Comparison of ENCODE assay signal across 13 mouse cellular contexts in the genomic region with DNA sequence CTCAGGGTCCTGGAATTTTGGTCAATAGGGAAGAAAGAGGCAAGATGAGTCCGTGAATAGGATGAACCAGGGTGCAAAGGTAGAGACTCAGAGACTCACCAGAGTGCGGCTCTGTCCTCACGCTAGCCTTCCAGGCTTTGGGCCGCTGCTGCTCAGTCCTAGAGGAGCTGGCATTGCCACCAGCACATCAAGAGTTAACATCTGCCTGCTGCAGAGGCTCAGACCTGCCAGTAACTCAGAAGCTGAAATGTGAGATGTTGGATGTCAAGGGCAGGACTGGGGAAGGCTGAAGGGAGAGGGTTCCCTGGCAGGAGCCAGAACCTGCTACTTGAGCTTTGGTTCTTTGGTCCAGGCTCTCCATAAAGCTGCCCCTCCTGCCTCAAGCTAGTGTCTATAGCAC. TPM values are rescaled to one million over a fixed set of nuclear protein-coding genes. Genes with fewer than 3 reads are reported as not detected.
DNase-seq lines count a peak whose midpoint lies in the region; ATAC-seq and TF ChIP-seq lines count a peak whose summit lies in the region.
"Had no signal": no experiment of that assay in that cellular context is flagged by ENCODE, and none has a peak within 500 bp of the region (broad histone marks: within the 10 kb centered on the region; RNA-seq: fewer than 3 reads in every experiment).

No protein-coding gene starts in this region.

- H3K4me2 ChIP-seq in hindbrain, postnatal 0 days (ENCODE audit: low read depth, low read length): no peak overlapping the region
- no peak overlapping the region for H3K4me2 ChIP-seq in limb, embryonic 11.5 days (ENCODE audit: low read depth, severe bottlenecking)
- H3K4me2 ChIP-seq: hindbrain, embryonic 12.5 days; midbrain, embryonic 12.5 days had no signal

- TF ChIP-seq CTCF in hindbrain, postnatal 0 days (IDR thresholded peaks at IDR 0.05; ENCODE audit: low read depth): no peak

- no peaks in the 10 kb centered on the region for H3K27me3 ChIP-seq in hindbrain, embryonic 10.5 days (ENCODE audit: insufficient read depth, poor library complexity, severe bottlenecking)
- no peaks in the 10 kb centered on the region for H3K27me3 ChIP-seq in hindbrain, postnatal 0 days (ENCODE audit: insufficient read depth, low read length)
- no peaks in the 10 kb centered on the region for H3K27me3 ChIP-seq in limb, embryonic 11.5 days (ENCODE audit: control insufficient read depth, insufficient read depth, low read length)
- H3K27me3 ChIP-seq: hindbrain, embryonic 12.5 days; midbrain, embryonic 12.5 days had no signal

- 0 out of 2 replicates have a peak overlapping the region, but pooled peaks have one; percentile 6 for H3K27ac ChIP-seq in hindbrain, embryonic 10.5 days
- no peak overlapping the region for H3K27ac ChIP-seq in hindbrain, postnatal 0 days
- H3K27ac ChIP-seq in limb, embryonic 11.5 days (replicated peaks; ENCODE audit: low read depth, low read length): no peak overlapping the region
- H3K27ac ChIP-seq: hindbrain, embryonic 12.5 days; midbrain, embryonic 12.5 days had no signal

- 61% methylated on average over 4 of the region's 4 CpGs for WGBS in hindbrain, embryonic 10.5 days
- 37% methylated on average over 4 of the region's 4 CpGs for WGBS in hindbrain, postnatal 0 days
- WGBS in limb, embryonic 11.5 days: 47% methylated on average over 4 of the region's 4 CpGs

- H3K36me3 ChIP-seq in hindbrain, embryonic 10.5 days: no peaks in the 10 kb centered on the region
- no peaks in the 10 kb centered on the region for H3K36me3 ChIP-seq in hindbrain, postnatal 0 days (ENCODE audit: insufficient read depth, low read length)
- no peaks in the 10 kb centered on the region for H3K36me3 ChIP-seq in limb, embryonic 11.5 days (ENCODE audit: control insufficient read depth, insufficient read depth, low read length)
- H3K36me3 ChIP-seq: hindbrain, embryonic 12.5 days; midbrain, embryonic 12.5 days had no signal

- no peak overlapping the region for H3K4me3 ChIP-seq in hindbrain, embryonic 10.5 days
- H3K4me3 ChIP-seq in hindbrain, postnatal 0 days (ENCODE audit: low read length): no peak overlapping the region
- no peak overlapping the region for H3K4me3 ChIP-seq in limb, embryonic 11.5 days (ENCODE audit: low read depth, low read length)
- H3K4me3 ChIP-seq: hindbrain, embryonic 12.5 days; midbrain, embryonic 12.5 days had no signal

- no peak overlapping the region for H3K9ac ChIP-seq in hindbrain, postnatal 0 days (replicated peaks; ENCODE audit: low read length)
- H3K9ac ChIP-seq in limb, embryonic 11.5 days (ENCODE audit: low read length): no peak overlapping the region
- H3K9ac ChIP-seq: hindbrain, embryonic 12.5 days; midbrain, embryonic 12.5 days had no signal

- ATAC-seq in hindbrain, postnatal 0 days: no peak
- ATAC-seq in limb, embryonic 11.5 days (ENCODE audit: insufficient number of reproducible peaks, low FRiP score, low TSS enrichment, low read depth): peak; percentile 59; the same call in 1 of the 2 replicates
- ATAC-seq: intestine, postnatal 0 days had no signal

- no peaks in the 10 kb centered on the region for H3K9me3 ChIP-seq in hindbrain, embryonic 10.5 days
- no peaks in the 10 kb centered on the region for H3K9me3 ChIP-seq in hindbrain, postnatal 0 days (ENCODE audit: low read length)
- no peaks in the 10 kb centered on the region for H3K9me3 ChIP-seq in limb, embryonic 11.5 days (ENCODE audit: control insufficient read depth, low read length)
- H3K9me3 ChIP-seq: hindbrain, embryonic 12.5 days; midbrain, embryonic 12.5 days had no signal

- H3K4me1 ChIP-seq in hindbrain, embryonic 10.5 days (replicated peaks): peaks cover 18% of the 10 kb centered on the region
- H3K4me1 ChIP-seq in hindbrain, postnatal 0 days (ENCODE audit: insufficient read depth, low read length): no peaks in the 10 kb centered on the region
- peaks cover 8% of the 10 kb centered on the region; the same call in 1 of the 2 replicates for H3K4me1 ChIP-seq in limb, embryonic 11.5 days (ENCODE audit: control insufficient read depth, insufficient read depth, low read length)

- peak; percentile 49 for DNase-seq in embryo, embryonic 10 days (ENCODE audit: low spot score)
- no peak for DNase-seq in embryo, embryonic 9.5 days (ENCODE audit: extremely low spot score)
- DNase-seq in hindbrain, embryonic 10.5 days (ENCODE audit: low spot score): no peak
- DNase-seq in hindbrain, postnatal 0 days (ENCODE audit: low spot score): no peak
- peak; percentile 33 for DNase-seq in embryo, embryonic 10.5 days (ENCODE audit: low spot score)
- DNase-seq in limb, embryonic 11.5 days (ENCODE audit: low spot score): peak; percentile 39
- DNase-seq in thymus, postnatal 0 days (ENCODE audit: low spot score): no peak
- no peak for DNase-seq in thymus, adult 18-20 months
- DNase-seq: adrenal gland, postnatal 36 days; lung, adult 2 months had no signal

RNA-seq across cellular contexts. Expression of a gene that starts 11.1 kb away (rescaled TPM):
- polyA plus RNA-seq in hindbrain, embryonic 10.5 days (2016; fragmentation: Nextera tagmentation; extraction: Ambion mirVana): 21.3 and 27.5 TPM in 2 replicates
- total RNA-seq in hindbrain, postnatal 0 days (2014; rRNA removed): 7.8 and 9.3 TPM in 2 replicates
- polyA plus RNA-seq in hindbrain, postnatal 0 days (2015; fragmentation: Nextera tagmentation; extraction: Ambion mirVana): 7.0 and 7.6 TPM in 2 replicates
- polyA plus RNA-seq in limb, embryonic 11.5 days (2014; fragmentation: Nextera tagmentation; extraction: Ambion mirVana): 34.7 and 35.3 TPM in 2 replicates
- polyA plus RNA-seq in thymus, postnatal 0 days (2015; fragmentation: Nextera tagmentation; extraction: Ambion mirVana): 16.5 and 19.7 TPM in 2 replicates

RNA-seq across cellular contexts. Expression of a gene that starts 23.8 kb away (rescaled TPM):
- polyA plus RNA-seq in hindbrain, embryonic 10.5 days (2016; fragmentation: Nextera tagmentation; extraction: Ambion mirVana): 27.3 and 27.9 TPM in 2 replicates
- total RNA-seq in hindbrain, postnatal 0 days (2014; rRNA removed): 25.8 and 28.2 TPM in 2 replicates
- 12.0 and 12.5 TPM in 2 replicates for polyA plus RNA-seq in hindbrain, postnatal 0 days (2015; fragmentation: Nextera tagmentation; extraction: Ambion mirVana)
- polyA plus RNA-seq in limb, embryonic 11.5 days (2014; fragmentation: Nextera tagmentation; extraction: Ambion mirVana): 26.2 and 27.4 TPM in 2 replicates
- 3.6 and 5.3 TPM in 2 replicates for polyA plus RNA-seq in thymus, postnatal 0 days (2015; fragmentation: Nextera tagmentation; extraction: Ambion mirVana)

RNA-seq across cellular contexts. Expression of a gene that starts 29.1 kb away (rescaled TPM):
- 22.8 and 23.4 TPM in 2 replicates for polyA plus RNA-seq in hindbrain, embryonic 10.5 days (2016; fragmentation: Nextera tagmentation; extraction: Ambion mirVana)
- 28.3 and 50.6 TPM in 2 replicates for total RNA-seq in hindbrain, postnatal 0 days (2014; rRNA removed)
- polyA plus RNA-seq in hindbrain, postnatal 0 days (2015; fragmentation: Nextera tagmentation; extraction: Ambion mirVana): 8.7 and 10.6 TPM in 2 replicates
- 29.7 and 31.8 TPM in 2 replicates for polyA plus RNA-seq in limb, embryonic 11.5 days (2014; fragmentation: Nextera tagmentation; extraction: Ambion mirVana)
- polyA plus RNA-seq in thymus, postnatal 0 days (2015; fragmentation: Nextera tagmentation; extraction: Ambion mirVana): 5.6 and 6.9 TPM in 2 replicates

RNA-seq across cellular contexts. Expression of a gene that starts 54.1 kb away (rescaled TPM):
- polyA plus RNA-seq in hindbrain, embryonic 10.5 days (2016; fragmentation: Nextera tagmentation; extraction: Ambion mirVana): 88.0 and 131 TPM in 2 replicates
- total RNA-seq in hindbrain, postnatal 0 days (2014; rRNA removed): 25.4 and 88.3 TPM in 2 replicates
- 135 and 140 TPM in 2 replicates for polyA plus RNA-seq in hindbrain, postnatal 0 days (2015; fragmentation: Nextera tagmentation; extraction: Ambion mirVana)
- polyA plus RNA-seq in limb, embryonic 11.5 days (2014; fragmentation: Nextera tagmentation; extraction: Ambion mirVana): 107 and 115 TPM in 2 replicates
- polyA plus RNA-seq in thymus, postnatal 0 days (2015; fragmentation: Nextera tagmentation; extraction: Ambion mirVana): 147 and 155 TPM in 2 replicates

Comparison
In these comparisons a context has a peak if more than half of its experiments do, and no peak if none do; other contexts are left out.
1. DNase-seq: peak in embryo, embryonic 10 days (single experiment), embryo, embryonic 10.5 days (single experiment) and limb, embryonic 11.5 days (single experiment); none in embryo, embryonic 9.5 days (single experiment), hindbrain, embryonic 10.5 days (single experiment), hindbrain, postnatal 0 days (single experiment), thymus, postnatal 0 days (single experiment) and thymus, adult 18-20 months (0 of 2).